Mouse (Mus musculus) liver, adult 2 months (tissue): ENCODE measurements around the gene Kdm1b. TPM values are rescaled to one million over a fixed set of nuclear protein-coding genes. Genes with fewer than 3 reads are reported as not detected.

Source experiments
- DNase-seq: peaks from one replicate; pipeline ENCODE4 v3.0.0-alpha.2; 2011; ENCODE audit warnings: low read depth, low spot score; ENCODE audit errors: extremely low read depth
- H3K27ac ChIP-seq: fragments of 200-500 bp; replicated peaks from 2 replicates; pipeline ENCODE4 v1.5.1; 2012; ENCODE audit warnings: low read depth, mild to moderate bottlenecking, control low read depth, inconsistent platforms, low read length; ENCODE audit not compliant: insufficient read depth
- H3K27me3 ChIP-seq: fragments of 200-500 bp; 2 replicates; pipeline ENCODE4 v1.6.1; 2012; ENCODE audit warnings: mild to moderate bottlenecking, moderate library complexity, low read length, inconsistent platforms; ENCODE audit not compliant: control insufficient read depth, insufficient read depth
- H3K36me3 ChIP-seq: fragments of 200-500 bp; 2 replicates; pipeline ENCODE4 v1.6.1; 2012; ENCODE audit warnings: low read length, inconsistent platforms; ENCODE audit not compliant: control insufficient read depth, insufficient read depth
- H3K4me1 ChIP-seq: fragments of 200-500 bp; 2 replicates; pipeline ENCODE4 v1.6.1; 2011; ENCODE audit warnings: low read length; ENCODE audit not compliant: control insufficient read depth, insufficient read depth
- H3K4me3 ChIP-seq: fragments of 200-500 bp; 2 replicates; pipeline ENCODE4 v1.5.1; 2011; ENCODE audit warnings: low read depth, mild to moderate bottlenecking, control low read depth, low read length, moderate library complexity; ENCODE audit not compliant: insufficient read depth
- H3K79me2 ChIP-seq: fragments of 200-500 bp; 2 replicates; pipeline ENCODE4 v1.6.1; 2012; ENCODE audit warnings: inconsistent platforms, mild to moderate bottlenecking, low read length, moderate library complexity; ENCODE audit not compliant: control insufficient read depth, insufficient read depth
- H3K9ac ChIP-seq: fragments of 200-500 bp; 2 replicates; pipeline ENCODE4 v1.6.1; 2012; ENCODE audit warnings: low read depth, mild to moderate bottlenecking, control low read depth, inconsistent platforms, low read length
- CTCF ChIP-seq: fragments of 200-500 bp; IDR thresholded peaks from 2 replicates; pipeline ENCODE4 v1.5.1; 2011; ENCODE audit warnings: low read depth, low read length, control low read depth
- POLR2A ChIP-seq: fragments of 200-500 bp; IDR thresholded peaks from 2 replicates; pipeline ENCODE4 v1.6.1; 2011; ENCODE audit warnings: low read length, control low read depth; ENCODE audit not compliant: insufficient read depth; ENCODE audit errors: extremely low read depth
- WGBS: fragments of 180-500 bp; shearing (Covaris S2); methylation state at CpG from one replicate; pipeline ENCODE4 v1.1.7; 2018; 5-methylcytosine and 5-hydroxymethylcytosine counted together
- polyA plus RNA-seq: library from polyadenylated mRNA; depleted of rRNA; stranded (reverse); fragments of >200 nt; gene quantifications from 2 replicates; pipeline ENCODE4 v1.2.3, GENCODE M21; 2012
- total RNA-seq: library from RNA; depleted of rRNA; stranded (reverse); fragments of >200 nt; gene quantifications from 2 replicates; pipeline ENCODE4 v1.2.3, GENCODE M21; 2014

Gene Kdm1b
- total and polyA plus RNA-seq, 2 experiments = 7.4 to 21.1 TPM

DNA sequence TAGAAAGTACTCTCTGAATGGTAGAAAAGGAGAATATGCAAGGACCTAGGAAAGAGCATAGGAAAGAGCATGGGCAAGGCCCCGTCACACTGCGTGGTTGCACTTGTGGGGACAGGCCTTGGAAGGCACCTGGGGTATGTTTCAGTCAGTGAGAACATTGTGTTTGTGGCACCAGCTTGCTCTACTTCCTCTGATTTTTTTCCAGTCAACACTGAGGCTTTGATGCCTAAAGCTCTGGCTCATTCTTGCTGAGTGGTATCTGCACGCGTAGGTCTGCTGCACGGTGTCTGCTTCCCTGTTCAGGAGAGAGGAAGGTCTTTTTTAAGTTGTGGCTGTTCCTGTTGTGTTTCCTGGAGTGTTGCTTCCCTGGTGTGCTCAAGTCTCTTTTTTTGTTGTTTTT lies 13.5 kb downstream of the Kdm1b start:
- Histone ChIP-seq H3K27ac (no peak overlapping the region), H3K9ac (no peak overlapping the region), H3K4me3 (no peak overlapping the region), H3K4me1 (peaks cover 2% of the 10 kb centered on the region; the same call in 1 of the 2 replicates), H3K27me3 (no peaks in the 10 kb centered on the region), H3K36me3 (peaks cover 29% of the 10 kb centered on the region), H3K79me2 (no peaks in the 10 kb centered on the region)
- DNase-seq = no peak
- TF ChIP-seq CTCF (no peak), POLR2A (no peak)
- 90% methylated on average over 5 of the region's 5 CpGs for WGBS

GRCm38 (mm10) chr13:47062756-47063155 lies 19.5 kb downstream of the Kdm1b start:
- DNase-seq = no peak

GRCm38 (mm10) chr13:47063985-47064760 lies 20.9 kb downstream of the Kdm1b start:
- no peak for TF ChIP-seq CTCF
- no peak for TF ChIP-seq POLR2A
- H3K4me1 ChIP-seq = peaks cover 4% of the 10 kb centered on the region
- peaks cover 29% of the 10 kb centered on the region for H3K36me3 ChIP-seq
- H3K27me3 ChIP-seq = no peaks in the 10 kb centered on the region
- H3K4me3 ChIP-seq = no peak overlapping the region
- WGBS = 85% methylated on average over 15 of the region's 15 CpGs
- H3K9ac ChIP-seq = no peak overlapping the region
- H3K79me2 ChIP-seq = no peaks in the 10 kb centered on the region
- no peak for DNase-seq
- no peak overlapping the region for H3K27ac ChIP-seq

More at GRCm38 (mm10) chr13:47062756-47063155, 19.5 kb downstream of the Kdm1b start:
- Histone ChIP-seq H3K27me3 (no peaks in the 10 kb centered on the region), H3K4me3 (no peak overlapping the region), H3K9ac (no peak overlapping the region), H3K27ac (no peak overlapping the region), H3K36me3 (peaks cover 29% of the 10 kb centered on the region), H3K4me1 (peaks cover 4% of the 10 kb centered on the region), H3K79me2 (no peaks in the 10 kb centered on the region)
- 98% methylated on average over 17 of the region's 17 CpGs for WGBS
- TF ChIP-seq POLR2A (no peak), CTCF (no peak)

GRCm38 (mm10) chr13:47066516-47066915 lies 23.2 kb downstream of the Kdm1b start:
- Histone ChIP-seq H3K27ac (no peak overlapping the region), H3K79me2 (no peaks in the 10 kb centered on the region), H3K4me1 (peaks cover 4% of the 10 kb centered on the region), H3K9ac (no peak overlapping the region), H3K36me3 (peaks cover 27% of the 10 kb centered on the region; the same call in 1 of the 2 replicates), H3K27me3 (no peaks in the 10 kb centered on the region), H3K4me3 (no peak overlapping the region)
- TF ChIP-seq CTCF = no peak
- no peak for TF ChIP-seq POLR2A
- WGBS = 97% methylated on average over 10 of the region's 10 CpGs
- no peak for DNase-seq

DNA sequence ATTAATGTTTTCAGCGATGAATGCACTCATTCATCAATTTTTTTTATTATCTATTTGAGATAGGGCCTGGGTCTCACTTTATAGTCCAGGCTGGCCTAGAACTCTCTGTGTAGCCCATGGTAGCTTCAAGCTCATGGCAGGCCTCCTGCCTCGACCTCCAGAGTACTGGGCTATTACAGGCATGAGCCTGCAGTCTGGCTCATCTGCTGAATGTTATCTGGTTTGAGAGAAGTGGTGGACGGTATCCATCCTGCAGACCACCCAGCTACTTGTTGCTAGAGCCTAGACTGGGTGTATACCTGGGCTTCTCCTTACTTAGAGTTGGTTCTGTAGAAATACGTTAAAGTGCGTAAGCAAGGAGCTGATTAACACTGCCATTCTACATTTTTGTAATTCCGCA lies 23.7 kb downstream of the Kdm1b start:
- Histone ChIP-seq H3K36me3 (peaks cover 28% of the 10 kb centered on the region; the same call in 1 of the 2 replicates), H3K9ac (no peak overlapping the region), H3K27ac (no peak overlapping the region), H3K27me3 (no peaks in the 10 kb centered on the region), H3K79me2 (no peaks in the 10 kb centered on the region), H3K4me1 (peaks cover under 1% of the 10 kb centered on the region), H3K4me3 (no peak overlapping the region)
- no peak for DNase-seq
- WGBS = 95% methylated on average over 6 of the region's 6 CpGs
- TF ChIP-seq CTCF = no peak
- no peak for TF ChIP-seq POLR2A
